Mouse (Mus musculus): ENCODE measurements at regions not wholly inside any gene's neighbourhood (a gene's known extent, or its start where the extent isn't known, plus 50 kb on each side); places are given as distances from the start of the nearest gene placed in this dataset.

GRCm38 (mm10) chr15:62221024-62221819, 1298.4 kb upstream of the A1bg start:
- H3K27ac ChIP-seq (ENCODE audit: low read depth, low read length) = no peak overlapping the region
- H3K9me3 ChIP-seq (ENCODE audit: low read length) = no peaks in the 10 kb centered on the region
- no peaks in the 10 kb centered on the region for H3K27me3 ChIP-seq (ENCODE audit: insufficient read depth, low read length)
- DNase-seq (no peak), ATAC-seq (no peak)
- H3K4me1 ChIP-seq (ENCODE audit: insufficient read depth) = no peaks in the 10 kb centered on the region
- H3K9ac ChIP-seq = no peak overlapping the region
- no peak overlapping the region for H3K4me2 ChIP-seq (ENCODE audit: low read depth)
- 90% methylated on average over 8 of the region's 8 CpGs for whole genome bisulfite sequencing
- no peaks in the 10 kb centered on the region for H3K36me3 ChIP-seq (ENCODE audit: insufficient read depth)
- no peak for TF ChIP-seq CTCF (IDR thresholded peaks at IDR 0.05; ENCODE audit: low read depth)
- H3K4me3 ChIP-seq (ENCODE audit: low read depth, low read length) = no peak overlapping the region

- H3K4me3 ChIP-seq (ENCODE audit: low read depth, low read length) = no peak overlapping the region
- WGBS = 92% methylated on average over 3 of the region's 3 CpGs
- no peak for ATAC-seq
Measured at GRCm38 (mm10) chr15:62220620-62221019, 1297.8 kb upstream of the A1bg start.

DNA sequence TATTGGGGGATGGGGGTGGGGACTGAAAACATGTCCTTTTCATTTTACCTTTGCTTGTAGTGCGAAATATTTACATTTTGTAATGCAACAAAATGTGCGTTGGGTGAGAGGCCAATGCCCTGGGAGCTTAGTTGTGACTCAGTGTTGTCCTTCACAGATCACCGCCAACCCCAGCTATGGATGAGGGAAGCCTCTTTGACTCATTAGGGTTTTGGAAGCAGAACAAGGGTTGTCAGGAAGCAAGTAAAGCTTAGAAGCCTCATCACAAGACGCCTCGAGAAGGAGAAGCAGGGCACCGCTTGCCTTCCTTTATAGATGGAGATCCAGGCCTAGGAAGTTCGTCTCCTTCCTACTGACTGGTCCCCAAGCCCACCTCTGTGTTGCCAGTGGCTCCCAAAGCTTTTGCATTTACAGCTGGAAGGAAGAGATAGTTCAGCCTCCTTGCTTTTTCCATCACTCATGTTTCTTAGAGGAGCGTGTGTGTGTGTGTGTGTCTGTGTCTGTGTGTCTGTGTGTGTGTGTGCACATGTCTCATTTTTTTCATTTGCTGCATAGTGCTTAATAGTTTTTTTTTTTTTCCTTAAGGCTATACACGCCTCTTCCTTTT, 1297.2 kb upstream of the A1bg start:
- H3K4me1 ChIP-seq (ENCODE audit: insufficient read depth) = no peaks in the 10 kb centered on the region
- no peak overlapping the region for H3K9ac ChIP-seq
- WGBS = 96% methylated on average over 9 of the region's 9 CpGs
- no peaks in the 10 kb centered on the region for H3K9me3 ChIP-seq (ENCODE audit: low read length)
- no peak overlapping the region for H3K4me2 ChIP-seq (ENCODE audit: low read depth)
- TF ChIP-seq CTCF (IDR thresholded peaks at IDR 0.05; ENCODE audit: low read depth) = no peak
- ATAC-seq = no peak
- H3K27me3 ChIP-seq (ENCODE audit: insufficient read depth, low read length) = no peaks in the 10 kb centered on the region
- no peaks in the 10 kb centered on the region for H3K36me3 ChIP-seq (ENCODE audit: insufficient read depth)
- no peak for DNase-seq
- H3K27ac ChIP-seq (ENCODE audit: low read depth, low read length) = no peak overlapping the region
- no peak overlapping the region for H3K4me3 ChIP-seq (ENCODE audit: low read depth, low read length)

More at GRCm38 (mm10) chr15:62220620-62221019, 1297.8 kb upstream of the A1bg start:
- Histone ChIP-seq H3K9me3 (ENCODE audit: low read length) (no peaks in the 10 kb centered on the region), H3K36me3 (ENCODE audit: insufficient read depth) (no peaks in the 10 kb centered on the region), H3K27me3 (ENCODE audit: insufficient read depth, low read length) (no peaks in the 10 kb centered on the region), H3K4me2 (ENCODE audit: low read depth) (no peak overlapping the region), H3K4me1 (ENCODE audit: insufficient read depth) (no peaks in the 10 kb centered on the region), H3K9ac (no peak overlapping the region), H3K27ac (ENCODE audit: low read depth, low read length) (no peak overlapping the region)
- TF ChIP-seq CTCF (IDR thresholded peaks at IDR 0.05; ENCODE audit: low read depth) = no peak
- no peak for DNase-seq

- no peak overlapping the region for H3K27ac ChIP-seq (ENCODE audit: low read depth, low read length)
- TF ChIP-seq CTCF (IDR thresholded peaks at IDR 0.05; ENCODE audit: low read depth) = no peak
- no peaks in the 10 kb centered on the region for H3K9me3 ChIP-seq (ENCODE audit: low read length)
- ATAC-seq (no peak), DNase-seq (no peak)
- no peaks in the 10 kb centered on the region for H3K4me1 ChIP-seq (ENCODE audit: insufficient read depth)
- no peak overlapping the region for H3K9ac ChIP-seq
- no peaks in the 10 kb centered on the region for H3K27me3 ChIP-seq (ENCODE audit: insufficient read depth, low read length)
- 96% methylated on average over 21 of the region's 21 CpGs for WGBS
- no peak overlapping the region for H3K4me3 ChIP-seq (ENCODE audit: low read depth, low read length)
- no peak overlapping the region for H3K4me2 ChIP-seq (ENCODE audit: low read depth)
- H3K36me3 ChIP-seq (ENCODE audit: insufficient read depth) = no peaks in the 10 kb centered on the region
Measured at GRCm38 (mm10) chr15:62218346-62219080, 1295.7 kb upstream of the A1bg start.

DNA sequence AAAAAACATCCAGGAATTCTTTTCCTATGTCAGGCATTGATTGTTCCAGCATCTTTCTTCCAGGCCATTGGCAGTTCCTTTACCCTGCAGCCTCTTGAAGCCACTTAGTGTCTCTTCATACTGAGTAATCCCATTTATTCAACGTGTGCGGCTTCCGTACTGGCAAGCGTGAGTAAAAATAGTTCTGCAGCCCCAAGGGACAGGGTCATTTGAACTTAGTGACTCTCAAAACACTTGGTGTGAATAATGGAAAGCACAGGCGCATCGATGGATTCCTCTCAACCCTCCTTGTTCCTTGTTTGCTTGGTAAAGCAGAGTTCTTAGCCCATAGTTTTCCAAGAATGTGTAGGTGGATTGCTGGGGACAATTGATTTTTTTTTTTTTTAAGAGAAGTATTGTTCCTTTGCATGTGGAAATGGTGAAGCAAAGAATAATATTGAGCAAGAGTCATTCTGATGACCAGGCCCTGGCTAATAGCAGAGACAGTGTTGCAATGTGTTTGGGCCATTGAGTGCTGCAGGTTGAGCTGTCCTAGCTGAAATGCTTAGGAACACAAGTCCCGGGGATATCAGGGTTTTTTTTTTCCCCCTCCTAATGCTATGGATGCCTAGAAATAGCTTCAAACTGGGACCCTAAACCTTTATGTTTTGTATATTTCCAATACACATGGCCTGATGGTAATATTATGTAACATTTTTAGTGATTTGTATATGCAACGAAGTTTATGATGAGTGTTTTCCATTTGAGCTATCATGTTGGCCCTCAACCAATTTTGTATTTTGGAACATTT, 1294.1 kb upstream of the A1bg start:
- no peak for DNase-seq

DNA sequence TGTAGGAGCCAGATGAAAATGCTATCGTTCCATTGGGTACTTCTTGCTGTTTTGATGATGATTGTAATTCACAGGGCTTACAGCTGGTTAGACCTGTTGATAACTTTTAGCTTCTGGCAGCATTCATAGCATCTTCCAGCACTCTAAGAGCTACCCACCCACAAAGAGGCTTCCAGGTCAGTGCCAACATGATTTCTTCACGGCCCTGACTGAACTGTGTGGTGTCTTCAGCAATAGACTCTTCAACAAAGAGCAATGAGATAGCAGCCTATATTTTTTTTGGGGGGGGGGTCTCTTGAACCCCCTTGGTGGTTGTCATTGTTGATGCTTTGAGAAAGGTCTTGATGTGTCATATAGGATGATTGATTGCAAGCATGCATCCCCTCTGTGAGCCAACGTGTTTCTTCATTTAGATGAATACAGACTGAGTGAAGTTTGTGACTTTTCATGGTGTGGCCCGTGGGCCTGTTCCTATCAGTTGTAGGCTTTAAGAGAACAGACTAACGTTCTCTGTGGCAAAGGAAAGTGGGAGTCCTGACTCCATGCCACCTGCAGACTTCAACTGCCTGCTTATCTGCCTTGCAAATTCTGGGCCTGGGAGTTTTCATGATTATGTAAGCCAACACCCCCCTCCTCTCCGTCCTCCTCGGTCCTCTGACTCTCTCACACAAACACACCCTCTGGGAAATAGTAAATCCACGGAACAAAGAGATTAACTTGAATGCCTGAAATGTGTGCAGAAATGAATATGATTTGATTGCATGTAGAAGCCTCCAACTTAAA, 1293.0 kb upstream of the A1bg start:
- WGBS = 55% methylated on average over 8 of the region's 8 CpGs
- DNase-seq = no peak

More for the DNA sequence above, 1294.1 kb upstream of the A1bg start:
- TF ChIP-seq CTCF (IDR thresholded peaks at IDR 0.05; ENCODE audit: low read depth) = no peak
- Histone ChIP-seq H3K36me3 (ENCODE audit: insufficient read depth) (no peaks in the 10 kb centered on the region), H3K4me2 (ENCODE audit: low read depth) (no peak overlapping the region), H3K9me3 (ENCODE audit: low read length) (no peaks in the 10 kb centered on the region), H3K27me3 (ENCODE audit: insufficient read depth, low read length) (no peaks in the 10 kb centered on the region), H3K4me3 (ENCODE audit: low read depth, low read length) (no peak overlapping the region), H3K27ac (ENCODE audit: low read depth, low read length) (no peak overlapping the region), H3K9ac (no peak overlapping the region), H3K4me1 (ENCODE audit: insufficient read depth) (no peaks in the 10 kb centered on the region)
- 57% methylated on average over 8 of the region's 8 CpGs for WGBS
- no peak for ATAC-seq

More for the DNA sequence above, 1293.0 kb upstream of the A1bg start:
- ATAC-seq = no peak
- no peak overlapping the region for H3K4me2 ChIP-seq (ENCODE audit: low read depth)
- no peak overlapping the region for H3K27ac ChIP-seq (ENCODE audit: low read depth, low read length)
- no peak overlapping the region for H3K9ac ChIP-seq
- TF ChIP-seq CTCF (IDR thresholded peaks at IDR 0.05; ENCODE audit: low read depth) = no peak
- H3K27me3 ChIP-seq (ENCODE audit: insufficient read depth, low read length) = no peaks in the 10 kb centered on the region
- H3K36me3 ChIP-seq (ENCODE audit: insufficient read depth) = no peaks in the 10 kb centered on the region
- H3K4me3 ChIP-seq (ENCODE audit: low read depth, low read length) = no peak overlapping the region
- no peaks in the 10 kb centered on the region for H3K4me1 ChIP-seq (ENCODE audit: insufficient read depth)
- H3K9me3 ChIP-seq (ENCODE audit: low read length) = no peaks in the 10 kb centered on the region
